Mouse (Mus musculus): ENCODE measurements at regions not wholly inside any gene's neighbourhood (a gene's known extent, or its start where the extent isn't known, plus 50 kb on each side); places are given as distances from the start of the nearest gene placed in this dataset.
A peak's percentile ranks its signal among the peaks of the same experiment; 100 is the strongest.

DNA sequence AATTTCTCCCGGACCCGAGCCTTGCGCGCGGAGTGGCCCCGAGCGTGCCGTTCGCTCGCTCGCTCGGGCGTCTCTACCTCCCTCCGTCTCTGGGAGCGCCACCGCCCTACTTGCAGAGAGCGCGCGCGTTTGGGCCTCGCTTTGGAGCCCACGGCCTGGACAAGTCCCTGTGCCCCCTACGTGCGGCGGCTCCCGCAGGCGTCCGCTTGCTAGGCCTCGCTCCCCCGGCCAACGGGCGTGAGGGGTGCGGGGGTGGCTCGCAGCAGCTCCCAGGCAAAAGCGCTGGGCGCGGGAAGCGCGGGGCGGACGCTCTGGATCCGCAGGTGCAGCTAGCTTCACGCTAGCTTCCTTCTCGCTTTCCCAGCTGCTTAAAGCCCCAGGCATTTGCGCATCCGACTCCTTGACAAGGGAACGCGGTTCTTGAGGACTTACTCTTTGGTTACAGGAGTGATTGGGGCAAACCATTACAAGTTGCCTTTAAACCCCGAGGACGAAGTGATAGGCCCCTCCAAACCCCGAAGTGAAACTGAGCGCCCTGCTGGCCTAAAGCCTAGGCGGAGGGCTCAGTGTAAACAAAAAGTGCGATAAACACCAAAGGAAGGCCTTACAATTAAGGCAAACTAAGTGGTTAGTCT, 75.6 kb downstream of the Kcnrg start:
- Histone ChIP-seq H3K27ac (replicated peaks; ENCODE audit: insufficient read depth, low read depth, low read length) (peak overlapping the region; percentile 94), H3K9ac (ENCODE audit: low read depth, low read length) (peak overlapping the region; percentile 96), H3K79me2 (ENCODE audit: control insufficient read depth, insufficient read depth, low read length) (no peaks in the 10 kb centered on the region; the same call in 1 of the 2 replicates), H3K4me1 (ENCODE audit: control insufficient read depth, insufficient read depth, low read length) (peaks cover 8% of the 10 kb centered on the region; the same call in 1 of the 2 replicates), H3K27me3 (ENCODE audit: control insufficient read depth, insufficient read depth, low read length) (no peaks in the 10 kb centered on the region), H3K36me3 (ENCODE audit: control insufficient read depth, insufficient read depth, low read length) (no peaks in the 10 kb centered on the region), H3K4me3 (ENCODE audit: insufficient read depth, low read depth, low read length) (peak overlapping the region; percentile 96)
- TF ChIP-seq POLR2A (IDR thresholded peaks at IDR 0.05; ENCODE audit: extremely low read depth, insufficient read depth, low read length) (no peak), CTCF (IDR thresholded peaks at IDR 0.05; ENCODE audit: low read depth, low read length) (no peak)
- DNase-seq (ENCODE audit: extremely low read depth, low read depth, low spot score): peak; percentile 63
- WGBS: under 1% methylated on average over 54 of the region's 54 CpGs

DNA sequence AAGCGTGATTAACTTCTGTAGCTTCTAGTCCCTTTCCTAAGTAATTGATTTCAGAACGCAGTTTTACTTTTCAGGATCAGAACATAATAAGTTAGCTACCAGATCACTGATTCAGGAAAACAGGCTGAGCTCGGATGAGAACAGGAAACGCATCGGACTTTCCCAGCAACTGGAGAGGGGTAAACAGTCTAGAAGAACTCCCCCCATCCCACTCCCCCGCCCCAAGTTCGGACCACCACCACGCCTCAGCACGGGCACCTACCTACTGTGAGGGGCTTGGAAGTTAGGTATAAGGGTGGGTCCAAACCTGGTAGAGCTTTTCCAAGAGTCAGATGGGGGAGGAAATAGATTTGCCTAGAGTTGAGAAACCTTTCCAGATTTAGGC, 76.1 kb downstream of the Kcnrg start:
- H3K9ac ChIP-seq (ENCODE audit: low read depth, low read length): peak overlapping the region; percentile 96
- no peaks in the 10 kb centered on the region; the same call in 1 of the 2 replicates for H3K79me2 ChIP-seq (ENCODE audit: control insufficient read depth, insufficient read depth, low read length)
- peaks cover 8% of the 10 kb centered on the region; the same call in 1 of the 2 replicates for H3K4me1 ChIP-seq (ENCODE audit: control insufficient read depth, insufficient read depth, low read length)
- H3K4me3 ChIP-seq (ENCODE audit: insufficient read depth, low read depth, low read length): peak overlapping the region; percentile 96
- DNase-seq (ENCODE audit: extremely low read depth, low read depth, low spot score): no peak
- 13% methylated on average over 9 of the region's 9 CpGs for WGBS
- H3K36me3 ChIP-seq (ENCODE audit: control insufficient read depth, insufficient read depth, low read length): no peaks in the 10 kb centered on the region
- H3K27ac ChIP-seq (replicated peaks; ENCODE audit: insufficient read depth, low read depth, low read length): peak overlapping the region; percentile 94
- no peak for TF ChIP-seq POLR2A (IDR thresholded peaks at IDR 0.05; ENCODE audit: extremely low read depth, insufficient read depth, low read length)
- TF ChIP-seq CTCF (IDR thresholded peaks at IDR 0.05; ENCODE audit: low read depth, low read length): no peak
- no peaks in the 10 kb centered on the region for H3K27me3 ChIP-seq (ENCODE audit: control insufficient read depth, insufficient read depth, low read length)

DNA sequence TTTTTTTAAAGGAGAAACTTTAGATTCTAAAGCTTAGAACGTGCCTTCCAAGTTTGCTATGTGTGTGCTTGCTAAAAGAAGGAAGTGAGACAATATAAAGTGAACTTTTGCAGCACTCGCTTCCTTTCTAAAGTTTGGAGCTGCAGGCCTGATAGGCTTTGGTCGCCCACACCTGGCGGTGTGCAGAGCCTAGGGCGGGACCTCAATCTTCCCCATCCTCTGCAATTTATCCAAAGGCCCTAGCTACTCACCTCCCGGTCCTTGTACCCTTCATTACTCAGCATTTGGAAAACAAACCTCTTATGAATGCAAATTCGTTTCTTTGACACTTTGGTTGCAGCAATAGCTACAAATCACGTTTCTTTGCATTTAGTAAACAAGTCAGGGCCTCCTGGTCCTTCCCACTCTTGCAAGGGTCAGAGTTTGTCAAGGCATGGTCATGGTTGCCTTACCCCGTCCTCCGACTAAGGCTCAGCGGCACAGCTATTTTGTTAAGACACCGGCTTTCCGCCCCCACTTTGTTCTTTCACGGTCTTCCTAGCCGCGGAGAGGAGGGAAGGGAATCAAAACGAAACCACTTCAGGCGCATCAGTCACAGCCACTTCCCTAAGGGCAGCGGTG, 76.6 kb downstream of the Kcnrg start:
- no peak for DNase-seq (ENCODE audit: extremely low read depth, low read depth, low spot score)
- Histone ChIP-seq H3K4me1 (ENCODE audit: control insufficient read depth, insufficient read depth, low read length) (peaks cover 8% of the 10 kb centered on the region; the same call in 1 of the 2 replicates), H3K9ac (ENCODE audit: low read depth, low read length) (peak overlapping the region; percentile 11), H3K27me3 (ENCODE audit: control insufficient read depth, insufficient read depth, low read length) (no peaks in the 10 kb centered on the region), H3K79me2 (ENCODE audit: control insufficient read depth, insufficient read depth, low read length) (no peaks in the 10 kb centered on the region; the same call in 1 of the 2 replicates), H3K4me3 (ENCODE audit: insufficient read depth, low read depth, low read length) (0 out of 2 replicates have a peak overlapping the region, but pooled peaks have one; percentile 5), H3K36me3 (ENCODE audit: control insufficient read depth, insufficient read depth, low read length) (no peaks in the 10 kb centered on the region), H3K27ac (replicated peaks; ENCODE audit: insufficient read depth, low read depth, low read length) (peak overlapping the region; percentile 94)
- 51% methylated on average over 19 of the region's 19 CpGs for WGBS
- TF ChIP-seq POLR2A (IDR thresholded peaks at IDR 0.05; ENCODE audit: extremely low read depth, insufficient read depth, low read length) (no peak), CTCF (IDR thresholded peaks at IDR 0.05; ENCODE audit: low read depth, low read length) (no peak)

DNA sequence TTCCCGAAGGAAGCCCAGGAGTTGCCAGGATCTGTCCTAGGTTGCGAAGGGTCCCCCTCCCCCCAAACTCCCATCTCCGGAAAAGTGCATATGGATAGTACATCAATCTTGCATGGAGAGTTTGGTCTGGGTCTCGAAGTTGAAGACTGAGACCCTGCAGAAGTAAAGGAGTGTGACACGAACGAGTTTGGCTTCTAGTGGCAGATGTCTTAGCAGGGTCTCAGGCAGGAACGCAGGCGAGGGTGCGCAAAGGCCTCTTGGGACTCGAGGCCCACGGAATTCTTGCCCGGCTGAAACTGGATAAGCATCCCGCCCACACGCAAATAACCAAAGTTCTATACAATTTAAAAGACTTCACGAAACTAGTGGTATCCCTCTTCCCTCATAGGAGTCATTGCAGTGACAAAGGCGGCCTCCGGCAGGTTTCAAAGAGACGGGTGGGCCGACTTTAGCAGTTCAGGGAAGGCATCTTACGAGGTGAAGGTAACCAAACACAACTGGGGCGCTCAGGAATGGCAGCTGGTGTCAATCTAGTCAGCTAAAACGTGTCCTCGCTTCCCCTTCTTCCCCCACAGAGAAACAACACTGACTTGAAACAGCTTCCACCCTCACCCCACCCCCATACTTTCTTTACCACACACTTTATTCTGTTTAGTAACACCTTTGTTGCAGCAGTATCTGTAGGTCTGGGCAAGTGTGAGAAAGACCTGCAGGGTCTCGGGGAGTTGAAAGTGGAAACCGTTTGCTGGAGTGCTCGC, 77.4 kb downstream of the Kcnrg start:
- peak overlapping the region; percentile 11 for H3K9ac ChIP-seq (ENCODE audit: low read depth, low read length)

DNA sequence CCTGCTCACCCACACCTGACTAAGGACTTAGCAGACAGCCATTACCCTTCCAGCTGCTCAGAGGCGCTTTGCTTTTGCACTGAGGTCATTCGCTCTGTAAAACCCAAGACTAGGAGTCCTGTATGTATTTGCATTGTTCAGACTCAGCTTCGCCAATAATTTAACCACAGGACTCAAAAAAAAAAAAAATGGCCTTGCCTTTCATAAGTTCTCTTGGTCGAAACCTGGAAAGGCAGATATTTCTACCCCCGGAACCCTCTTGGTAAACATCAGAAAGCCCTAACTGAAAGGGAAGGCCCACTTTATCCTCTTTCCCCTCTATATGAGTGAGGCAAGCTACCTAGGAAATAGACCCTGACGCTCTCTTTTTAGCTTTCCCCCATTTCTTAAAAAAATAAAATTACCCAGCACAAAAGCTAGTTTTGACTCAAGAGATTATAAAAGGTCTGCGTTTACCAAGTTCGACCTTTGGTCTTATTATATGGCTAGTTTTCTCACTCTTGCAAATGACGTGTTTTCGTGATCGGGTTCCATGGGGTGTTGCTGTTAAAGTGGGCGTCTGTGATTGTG, 78.1 kb downstream of the Kcnrg start:
- no peaks in the 10 kb centered on the region for H3K36me3 ChIP-seq (ENCODE audit: control insufficient read depth, insufficient read depth, low read length)
- no peak overlapping the region for H3K4me3 ChIP-seq (ENCODE audit: insufficient read depth, low read depth, low read length)
- H3K79me2 ChIP-seq (ENCODE audit: control insufficient read depth, insufficient read depth, low read length): no peaks in the 10 kb centered on the region; the same call in 1 of the 2 replicates
- TF ChIP-seq CTCF (IDR thresholded peaks at IDR 0.05; ENCODE audit: low read depth, low read length) (no peak), POLR2A (IDR thresholded peaks at IDR 0.05; ENCODE audit: extremely low read depth, insufficient read depth, low read length) (no peak)
- H3K9ac ChIP-seq (ENCODE audit: low read depth, low read length): no peak overlapping the region
- peaks cover 3% of the 10 kb centered on the region; the same call in 1 of the 2 replicates for H3K27me3 ChIP-seq (ENCODE audit: control insufficient read depth, insufficient read depth, low read length)
- H3K4me1 ChIP-seq (ENCODE audit: control insufficient read depth, insufficient read depth, low read length): peaks cover 8% of the 10 kb centered on the region; the same call in 1 of the 2 replicates
- no peak overlapping the region for H3K27ac ChIP-seq (replicated peaks; ENCODE audit: insufficient read depth, low read depth, low read length)
- DNase-seq (ENCODE audit: extremely low read depth, low read depth, low spot score): no peak
- 86% methylated on average over 12 of the region's 12 CpGs for WGBS

More for the DNA sequence above, 77.4 kb downstream of the Kcnrg start:
- Histone ChIP-seq H3K36me3 (ENCODE audit: control insufficient read depth, insufficient read depth, low read length) (no peaks in the 10 kb centered on the region), H3K4me3 (ENCODE audit: insufficient read depth, low read depth, low read length) (0 out of 2 replicates have a peak overlapping the region, but pooled peaks have one; percentile 5), H3K79me2 (ENCODE audit: control insufficient read depth, insufficient read depth, low read length) (no peaks in the 10 kb centered on the region; the same call in 1 of the 2 replicates), H3K4me1 (ENCODE audit: control insufficient read depth, insufficient read depth, low read length) (peaks cover 10% of the 10 kb centered on the region; the same call in 1 of the 2 replicates), H3K27ac (replicated peaks; ENCODE audit: insufficient read depth, low read depth, low read length) (peak overlapping the region; percentile 94), H3K27me3 (ENCODE audit: control insufficient read depth, insufficient read depth, low read length) (peaks cover 3% of the 10 kb centered on the region; the same call in 1 of the 2 replicates)
- TF ChIP-seq POLR2A (IDR thresholded peaks at IDR 0.05; ENCODE audit: extremely low read depth, insufficient read depth, low read length): no peak
- no peak for TF ChIP-seq CTCF (IDR thresholded peaks at IDR 0.05; ENCODE audit: low read depth, low read length)
- no peak for DNase-seq (ENCODE audit: extremely low read depth, low read depth, low spot score)
- WGBS: 74% methylated on average over 26 of the region's 26 CpGs

Measured in liver, adult 2 months (tissue).